Mouse (Mus musculus): ENCODE data around the gene Trim65.

- TF ChIP-seq TBP (conservative IDR thresholded peaks at IDR 0.05; ENCODE audit: low read depth, low read length) (no peak), EP300 (IDR thresholded peaks at IDR 0.05; ENCODE audit: low read length) (no peak)
Measured at GRCm38 (mm10) chr11:116096213-116097108, 34.5 kb downstream of the Trim65 start.
